Comparison of ENCODE assay signal across 9 mouse cellular contexts in the genomic region with DNA sequence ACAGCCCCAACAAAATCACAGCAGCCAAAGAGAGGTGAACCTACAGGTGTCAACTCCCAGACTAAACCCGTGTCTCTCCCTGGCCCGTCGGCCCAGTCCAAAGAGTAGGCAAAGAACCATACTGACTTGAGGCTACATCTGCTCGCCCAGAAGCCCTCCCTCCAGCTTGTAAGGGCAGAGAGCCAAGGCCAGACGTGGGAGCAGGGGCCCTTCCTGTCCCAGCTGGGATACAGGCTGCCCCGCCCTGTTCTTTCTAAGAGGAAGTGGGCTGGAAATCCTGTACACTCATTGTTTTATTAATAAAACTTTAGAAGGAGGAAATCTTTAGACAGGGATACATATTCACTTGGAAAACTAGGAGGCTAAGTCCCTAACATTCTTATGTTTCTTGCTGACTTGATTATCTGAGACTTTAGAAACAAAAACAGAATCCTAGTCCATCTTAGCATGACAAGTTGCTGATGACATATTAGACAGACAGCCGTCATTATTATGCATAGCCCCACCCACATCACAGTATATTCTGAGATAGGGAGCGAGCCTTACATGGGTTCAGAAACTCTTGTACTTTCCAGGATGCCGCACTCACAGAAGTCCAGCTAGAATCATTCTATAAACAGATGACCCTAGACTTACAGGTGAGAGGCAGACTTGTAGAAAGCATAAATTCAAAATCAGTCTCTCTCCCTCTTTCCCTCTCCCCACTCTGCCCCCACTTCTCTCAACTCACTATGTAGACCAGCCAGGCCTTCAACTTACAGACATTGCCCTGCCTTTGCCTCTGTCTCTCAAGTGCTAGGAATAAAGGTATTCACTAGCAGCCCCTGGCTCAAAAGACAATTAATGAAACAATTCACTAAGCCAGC.
DNase-seq lines count a peak whose midpoint lies in the region; ATAC-seq and TF ChIP-seq lines count a peak whose summit lies in the region.
"Had no signal": no experiment of that assay in that cellular context is flagged by ENCODE, and none has a peak within 500 bp of the region (broad histone marks: within the 10 kb centered on the region; RNA-seq: fewer than 3 reads in every experiment).

No protein-coding gene starts in this region.

- H3K4me1 ChIP-seq in heart, embryonic 10.5 days = peaks cover 26% of the 10 kb centered on the region
- no peaks in the 10 kb centered on the region for H3K4me1 ChIP-seq in kidney, postnatal 0 days (replicated peaks; ENCODE audit: insufficient read depth, low read length)

- peak overlapping the region; percentile 24; the same call in 1 of the 2 replicates for H3K27ac ChIP-seq in heart, embryonic 10.5 days
- H3K27ac ChIP-seq in kidney, postnatal 0 days = peak overlapping the region; percentile 87
- peak overlapping the region; percentile 75 for H3K27ac ChIP-seq in macrophage
- H3K27ac ChIP-seq: embryonic facial prominence, embryonic 12.5 days had no signal

- no peak for TF ChIP-seq CTCF in kidney, postnatal 0 days (IDR thresholded peaks at IDR 0.05; ENCODE audit: low read depth)

- no peaks in the 10 kb centered on the region for H3K27me3 ChIP-seq in heart, embryonic 10.5 days (ENCODE audit: insufficient read depth, poor library complexity, severe bottlenecking)
- no peaks in the 10 kb centered on the region for H3K27me3 ChIP-seq in kidney, postnatal 0 days (ENCODE audit: insufficient read depth, low read length)
- H3K27me3 ChIP-seq: embryonic facial prominence, embryonic 12.5 days had no signal

- H3K4me2 ChIP-seq in kidney, postnatal 0 days (ENCODE audit: low read length) = no peak overlapping the region
- H3K4me2 ChIP-seq: embryonic facial prominence, embryonic 12.5 days had no signal

- no peak overlapping the region for H3K4me3 ChIP-seq in heart, embryonic 10.5 days
- no peak overlapping the region for H3K4me3 ChIP-seq in kidney, postnatal 0 days (replicated peaks; ENCODE audit: low read depth, low read length)
- no peak overlapping the region for H3K4me3 ChIP-seq in macrophage (ENCODE audit: inconsistent target)
- H3K4me3 ChIP-seq: embryonic facial prominence, embryonic 12.5 days had no signal

- H3K9ac ChIP-seq in kidney, postnatal 0 days (ENCODE audit: low read depth, low read length) = no peak overlapping the region
- H3K9ac ChIP-seq: embryonic facial prominence, embryonic 12.5 days had no signal

- 67% methylated on average over 9 of the region's 9 CpGs for WGBS in heart, embryonic 10.5 days
- WGBS in kidney, postnatal 0 days = 43% methylated on average over 9 of the region's 9 CpGs
- WGBS in macrophage (ENCODE audit: missing documents) = 22% methylated on average over 9 of the region's 9 CpGs

- DNase-seq in cerebellum, postnatal 10 days = peak; percentile 39 to 58
- no peak for DNase-seq in cerebellum, postnatal 36 days
- DNase-seq in adrenal gland, adult 8-10 months = peak; percentile 69
- DNase-seq in heart, embryonic 10.5 days (ENCODE audit: low spot score) = no peak
- DNase-seq in kidney, postnatal 0 days (ENCODE audit: low spot score) = peak; percentile 87
- DNase-seq in thymus, postnatal 10 days (ENCODE audit: low spot score in 2 of 2) = no peak

- H3K9me3 ChIP-seq in heart, embryonic 10.5 days = no peaks in the 10 kb centered on the region
- no peaks in the 10 kb centered on the region for H3K9me3 ChIP-seq in kidney, postnatal 0 days (replicated peaks; ENCODE audit: low read length)
- H3K9me3 ChIP-seq: embryonic facial prominence, embryonic 12.5 days had no signal

- ATAC-seq in kidney, postnatal 0 days (replicated peaks; ENCODE audit: low FRiP score, low read depth) = peak; percentile 74
- no peak for ATAC-seq in CD4-positive, CD25-positive, alpha-beta regulatory T cell, adult 4 months

- H3K79me2 ChIP-seq in macrophage (ENCODE audit: inconsistent target) = no peaks in the 10 kb centered on the region

- H3K36me3 ChIP-seq in heart, embryonic 10.5 days = no peaks in the 10 kb centered on the region
- no peaks in the 10 kb centered on the region for H3K36me3 ChIP-seq in kidney, postnatal 0 days (ENCODE audit: insufficient read depth, low read length)
- no peaks in the 10 kb centered on the region for H3K36me3 ChIP-seq in macrophage (ENCODE audit: inconsistent target)
- H3K36me3 ChIP-seq: embryonic facial prominence, embryonic 12.5 days had no signal

Comparison
In these comparisons a context has a peak if more than half of its experiments do, and no peak if none do; other contexts are left out.
1. DNase-seq: peak in cerebellum, postnatal 10 days (2 of 2), adrenal gland, adult 8-10 months (single experiment) and kidney, postnatal 0 days (single experiment); none in cerebellum, postnatal 36 days (0 of 2), heart, embryonic 10.5 days (single experiment) and thymus, postnatal 10 days (0 of 2).
2. H3K27ac ChIP-seq: peak in every context shown above with its lines; median percentile 87 in kidney, postnatal 0 days; 75 in macrophage; 24 in heart, embryonic 10.5 days.